Mouse (Mus musculus): ENCODE results near the gene Hist1h3h. TPM values are rescaled to one million over a fixed set of nuclear protein-coding genes. Genes with fewer than 3 reads are reported as not detected.
"Not testable (repeated sequence)": the region's sequence is repeated elsewhere in the genome, so short reads cannot be mapped to it uniquely, and the experiment has no call there.

The Hist1h3h gene
- polyA plus RNA-seq, 1 experiment from 2014 or later: 7.1 TPM

DNA sequence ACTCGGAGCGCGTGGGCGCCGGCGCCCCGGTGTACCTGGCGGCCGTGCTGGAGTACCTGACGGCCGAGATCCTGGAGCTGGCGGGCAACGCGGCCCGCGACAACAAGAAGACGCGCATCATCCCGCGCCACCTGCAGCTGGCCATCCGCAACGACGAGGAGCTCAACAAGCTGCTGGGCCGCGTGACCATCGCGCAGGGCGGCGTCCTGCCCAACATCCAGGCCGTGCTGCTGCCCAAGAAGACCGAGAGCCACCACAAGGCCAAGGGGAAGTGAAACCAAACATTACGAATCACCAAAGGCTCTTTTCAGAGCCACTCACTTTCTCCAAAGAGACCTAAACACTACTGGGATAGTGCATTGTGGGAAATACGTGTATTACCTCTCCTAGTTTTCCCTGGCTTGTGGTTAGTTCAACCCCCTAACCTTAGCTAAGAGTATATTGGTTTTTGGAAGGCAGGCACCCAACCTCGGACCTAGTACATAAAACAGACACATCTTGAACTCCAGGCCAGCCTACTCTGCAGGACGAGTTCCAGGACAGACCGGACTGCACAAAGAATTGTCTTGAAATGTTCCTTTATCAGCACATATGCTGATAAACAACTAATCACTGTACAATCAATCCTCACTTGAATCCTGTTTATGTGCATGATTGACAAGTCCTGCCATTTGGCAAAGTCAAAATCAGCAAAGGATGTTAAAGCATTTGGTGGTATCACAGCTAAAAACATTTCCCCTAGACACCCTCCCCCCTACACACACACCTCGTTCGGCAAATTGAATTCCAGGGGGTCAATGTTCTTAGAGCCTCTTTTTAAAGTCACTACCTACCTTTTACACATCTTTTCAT lies 693 bp upstream of the Hist1h3h start:
- 0% methylated on average over 12 of the region's 38 CpGs for WGBS
- Histone ChIP-seq H3K9ac (peak overlapping the region; percentile 39; the same call in 1 of the 2 replicates), H3K4me1 (peaks cover 32% of the 10 kb centered on the region), H3K4me3 (replicated peaks) (peak overlapping the region; percentile 44), H3K4me2 (replicated peaks) (peak overlapping the region; percentile 69), H3K27ac (replicated peaks) (peak overlapping the region; percentile 92)
- H3K27me3 ChIP-seq; H3K9me3 ChIP-seq (replicated peaks); H3K36me3 ChIP-seq: not testable (repeated sequence)
- peak; percentile 5; the same call in 1 of the 2 replicates for ATAC-seq (ENCODE audit: insufficient number of reproducible peaks, low FRiP score, low TSS enrichment, low read depth)

DNA sequence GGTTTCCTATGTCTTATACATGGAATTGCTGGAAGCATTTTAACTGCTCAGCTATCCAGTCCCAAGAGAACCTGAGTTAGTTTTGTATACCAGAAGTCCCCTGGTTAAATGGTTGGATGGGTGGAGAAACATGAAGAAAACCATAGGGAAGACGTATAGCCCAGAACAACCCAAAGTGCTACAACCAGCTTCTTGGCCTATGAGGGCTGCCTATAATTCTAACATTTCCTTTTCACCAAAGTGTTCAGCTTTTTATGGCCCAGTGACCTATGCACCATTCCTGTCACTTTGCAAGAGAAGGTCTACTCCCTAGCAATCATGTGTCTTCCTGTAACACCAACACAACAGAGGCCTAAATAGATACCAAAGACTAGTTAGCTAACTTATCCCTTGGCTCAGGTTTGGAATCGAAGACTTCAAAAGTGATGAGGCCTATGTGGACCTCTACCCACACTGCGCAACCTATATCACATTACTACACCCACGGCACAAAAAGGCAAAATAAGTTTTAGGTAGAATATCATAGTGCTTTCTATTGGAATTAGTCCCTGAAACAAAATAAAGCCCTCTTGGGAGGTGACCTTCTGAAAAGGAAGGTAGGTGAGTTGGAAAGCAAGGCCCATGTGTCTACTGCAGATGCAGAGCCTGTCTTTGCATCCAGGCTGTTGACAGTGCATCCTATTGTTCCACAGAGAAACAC lies 1.1 kb downstream of the Hist1h3h start:
- Histone ChIP-seq H3K4me2 (replicated peaks) (peak overlapping the region; percentile 55), H3K27ac (replicated peaks) (peak overlapping the region; percentile 81), H3K9me3 (replicated peaks) (no peaks in the 10 kb centered on the region), H3K4me3 (replicated peaks) (peak overlapping the region; percentile 44), H3K9ac (peak overlapping the region; percentile 31), H3K27me3 (no peaks in the 10 kb centered on the region), H3K36me3 (no peaks in the 10 kb centered on the region), H3K4me1 (peaks cover 36% of the 10 kb centered on the region)
- no peak for ATAC-seq (ENCODE audit: insufficient number of reproducible peaks, low FRiP score, low TSS enrichment, low read depth)
- WGBS: 43% methylated on average over 4 of the region's 4 CpGs

DNA sequence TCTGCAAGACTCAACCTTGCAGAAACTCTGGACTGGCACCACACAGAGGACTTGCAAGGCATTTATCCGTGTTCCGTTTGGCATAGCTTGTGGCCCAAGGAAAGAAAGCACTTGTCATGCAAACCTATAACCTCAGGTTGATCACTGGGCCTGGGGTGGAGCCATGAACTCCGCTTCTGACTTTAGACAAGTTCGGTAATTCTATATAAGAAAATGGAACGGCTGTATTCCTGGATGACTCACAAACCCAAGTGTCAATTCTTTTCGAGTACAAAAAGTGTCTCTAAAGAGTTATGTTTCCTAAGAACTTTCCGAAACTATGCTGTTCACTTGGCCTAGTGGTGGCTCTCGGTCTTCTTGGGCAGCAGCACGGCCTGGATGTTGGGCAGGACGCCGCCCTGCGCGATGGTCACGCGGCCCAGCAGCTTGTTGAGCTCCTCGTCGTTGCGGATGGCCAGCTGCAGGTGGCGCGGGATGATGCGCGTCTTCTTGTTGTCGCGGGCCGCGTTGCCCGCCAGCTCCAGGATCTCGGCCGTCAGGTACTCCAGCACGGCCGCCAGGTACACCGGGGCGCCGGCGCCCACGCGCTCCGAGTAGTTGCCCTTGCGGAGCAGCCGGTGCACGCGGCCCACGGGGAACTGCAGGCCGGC lies 3.8 kb downstream of the Hist1h3h start:
- H3K4me2 ChIP-seq (replicated peaks): peak overlapping the region; percentile 64
- not testable (repeated sequence) for ATAC-seq (ENCODE audit: insufficient number of reproducible peaks, low FRiP score, low TSS enrichment, low read depth); H3K27me3 ChIP-seq; H3K36me3 ChIP-seq; H3K9me3 ChIP-seq (replicated peaks)
- H3K4me1 ChIP-seq: peaks cover 27% of the 10 kb centered on the region
- WGBS: 2% methylated on average over 21 of the region's 44 CpGs
- H3K9ac ChIP-seq: peak overlapping the region; percentile 23; the same call in 1 of the 2 replicates
- H3K4me3 ChIP-seq (replicated peaks): peak overlapping the region; percentile 43
- peak overlapping the region; percentile 88 for H3K27ac ChIP-seq (replicated peaks)

DNA sequence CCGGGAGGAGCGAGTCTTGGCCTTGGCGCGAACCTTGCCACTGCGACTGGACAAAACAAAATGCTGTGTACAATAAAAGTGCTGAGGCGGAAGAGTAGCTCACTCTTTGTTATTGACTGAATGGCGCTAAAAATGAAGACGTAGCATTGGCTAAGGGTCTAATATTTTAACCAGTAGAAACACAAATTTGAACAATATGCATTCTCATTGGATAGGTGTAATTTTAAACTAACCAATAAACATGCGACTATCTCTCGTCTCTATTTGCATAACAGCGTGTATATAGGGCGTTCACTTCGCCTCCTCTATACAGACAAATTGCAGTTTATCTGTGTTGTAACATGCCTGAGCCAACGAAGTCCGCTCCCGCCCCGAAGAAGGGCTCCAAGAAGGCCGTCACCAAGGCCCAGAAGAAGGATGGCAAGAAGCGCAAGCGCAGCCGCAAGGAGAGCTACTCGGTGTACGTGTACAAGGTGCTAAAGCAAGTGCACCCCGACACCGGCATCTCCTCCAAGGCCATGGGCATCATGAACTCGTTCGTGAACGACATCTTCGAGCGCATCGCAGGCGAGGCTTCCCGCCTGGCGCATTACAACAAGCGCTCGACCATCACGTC lies 4.4 kb downstream of the Hist1h3h start, which contains the start of gene Hist1h2bm:
Gene Hist1h2bm, plus strand, starts transcription at position 288 of the 616 bp plus-strand sequence.
- Histone ChIP-seq H3K9ac (peak within 1 kb of the TSS; percentile 37), H3K27ac (replicated peaks) (peak within 1 kb of the TSS; percentile 88), H3K4me2 (replicated peaks) (peak within 1 kb of the TSS; percentile 64), H3K4me3 (replicated peaks) (peak within 1 kb of the TSS; percentile 43), H3K4me1 (peaks cover 24% of the 10 kb centered on the region)
- H3K9me3 ChIP-seq (replicated peaks); H3K36me3 ChIP-seq; H3K27me3 ChIP-seq: not testable (repeated sequence)
- WGBS: under 1% methylated on average over 37 of the region's 37 CpGs
- peak; percentile 96 for ATAC-seq (ENCODE audit: insufficient number of reproducible peaks, low FRiP score, low TSS enrichment, low read depth)

DNA sequence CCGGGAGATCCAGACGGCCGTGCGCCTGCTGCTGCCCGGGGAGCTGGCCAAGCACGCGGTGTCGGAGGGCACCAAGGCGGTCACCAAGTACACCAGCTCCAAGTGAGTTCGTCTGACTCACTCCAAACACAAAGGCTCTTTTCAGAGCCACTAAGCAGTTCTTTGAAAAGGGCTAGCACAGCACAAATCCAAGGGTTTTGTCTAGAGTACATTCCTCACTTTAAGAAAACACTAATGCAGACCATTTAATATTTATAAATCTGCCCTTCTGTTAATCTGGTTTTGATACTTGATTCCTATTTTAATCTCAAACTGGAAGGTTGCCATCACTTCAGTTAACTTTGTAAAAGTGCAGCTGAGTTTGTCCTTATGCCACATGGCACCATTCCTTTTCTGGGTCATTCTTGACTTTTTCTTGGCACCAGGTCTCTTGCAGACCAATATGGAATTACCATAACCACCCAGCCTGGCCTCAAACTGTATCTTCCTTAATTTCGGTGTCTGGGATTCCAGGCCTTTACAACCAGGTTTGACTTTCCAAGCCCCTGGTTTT lies 5.0 kb downstream of the Hist1h3h start:
- H3K27ac ChIP-seq (replicated peaks): peak overlapping the region; percentile 88
- H3K9me3 ChIP-seq (replicated peaks): no peaks in the 10 kb centered on the region
- peaks cover 21% of the 10 kb centered on the region for H3K4me1 ChIP-seq
- H3K36me3 ChIP-seq: no peaks in the 10 kb centered on the region
- WGBS: 2% methylated on average over 11 of the region's 11 CpGs
- peak overlapping the region; percentile 43 for H3K4me3 ChIP-seq (replicated peaks)
- H3K9ac ChIP-seq: peak overlapping the region; percentile 37; the same call in 1 of the 2 replicates
- 0 out of 2 replicates have a peak, but pooled peaks have one; percentile 1 for ATAC-seq (ENCODE audit: insufficient number of reproducible peaks, low FRiP score, low TSS enrichment, low read depth)
- no peaks in the 10 kb centered on the region for H3K27me3 ChIP-seq
- peak overlapping the region; percentile 64 for H3K4me2 ChIP-seq (replicated peaks)

DNA sequence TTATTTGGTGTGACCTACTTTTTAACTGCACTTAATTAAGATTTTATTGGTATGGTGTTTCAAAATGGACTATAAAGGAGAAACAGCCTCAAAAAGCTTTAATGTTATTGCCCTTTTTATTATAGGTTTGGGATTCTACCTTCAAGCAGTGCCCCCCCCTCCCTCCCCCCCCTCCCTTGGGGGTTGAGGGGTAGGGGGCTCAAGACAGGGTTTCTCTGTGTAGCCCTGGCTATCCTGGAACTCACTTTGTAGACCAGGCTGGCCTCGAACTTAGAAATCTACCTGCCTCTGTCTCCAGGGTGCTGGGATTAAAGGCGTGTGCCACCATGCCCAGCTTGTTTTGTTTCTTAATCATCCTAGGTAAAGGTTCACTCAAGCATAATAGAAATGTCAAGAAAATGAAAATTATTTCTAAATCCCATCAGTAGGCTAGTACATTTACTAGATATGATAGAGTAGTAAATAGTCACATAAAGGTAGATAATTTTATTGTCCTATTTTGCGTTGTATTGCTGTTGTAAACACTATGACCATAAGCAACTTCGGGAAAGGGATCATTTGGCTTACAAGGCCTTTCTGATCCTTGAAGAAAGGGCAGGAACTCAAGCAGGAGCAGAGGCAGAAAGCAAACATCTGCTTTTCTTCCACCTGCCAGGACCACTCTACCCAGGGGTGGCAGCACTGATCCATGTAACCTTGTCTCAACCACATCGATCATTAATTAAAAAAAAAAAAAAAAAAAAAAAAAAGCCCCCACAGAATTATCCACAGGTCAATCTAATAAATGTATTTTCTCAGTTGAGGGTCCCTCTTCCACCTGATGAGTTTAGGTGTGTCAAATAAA lies 5.8 kb downstream of the Hist1h3h start:
- 33% methylated on average over 5 of the region's 5 CpGs for WGBS
- Histone ChIP-seq H3K27me3 (no peaks in the 10 kb centered on the region), H3K9ac (no peak overlapping the region), H3K9me3 (replicated peaks) (no peaks in the 10 kb centered on the region), H3K36me3 (no peaks in the 10 kb centered on the region), H3K4me2 (replicated peaks) (peak overlapping the region; percentile 64), H3K4me1 (peaks cover 17% of the 10 kb centered on the region), H3K27ac (replicated peaks) (peak overlapping the region; percentile 88; the same call in 1 of the 2 replicates), H3K4me3 (replicated peaks) (no peak overlapping the region)
- ATAC-seq (ENCODE audit: insufficient number of reproducible peaks, low FRiP score, low TSS enrichment, low read depth): no peak

DNA sequence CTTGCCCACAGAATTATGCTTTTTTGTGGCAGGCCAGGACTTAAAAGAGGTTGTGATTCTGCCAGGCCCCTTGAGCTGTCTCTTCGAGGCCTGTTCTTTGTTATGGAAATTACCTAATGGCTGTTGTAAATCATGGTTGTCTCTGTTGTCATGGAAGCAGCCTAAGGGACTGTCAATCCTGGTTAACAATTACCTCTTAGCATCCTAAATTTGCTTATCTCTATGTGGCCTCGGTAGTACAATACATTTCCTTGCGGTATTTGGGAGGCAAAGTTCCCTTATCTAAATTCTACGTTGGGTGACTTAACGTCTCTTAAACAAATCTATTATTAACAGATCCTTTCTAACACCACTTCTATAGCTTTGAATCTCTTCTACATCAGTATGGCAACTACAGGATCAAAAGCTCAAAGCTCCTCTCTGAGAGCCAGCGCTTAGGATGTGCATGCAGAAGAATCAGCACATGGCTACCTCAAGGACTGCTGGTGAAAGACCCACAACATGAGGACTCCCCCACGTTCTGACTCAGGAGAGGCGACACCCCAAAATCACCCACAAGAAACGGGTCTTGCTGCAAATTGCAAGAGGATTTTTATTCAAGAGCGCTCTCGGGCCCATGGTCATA lies 10.6 kb downstream of the Hist1h3h start:
- H3K4me3 ChIP-seq (replicated peaks): no peak overlapping the region
- 39% methylated on average over 11 of the region's 11 CpGs for WGBS
- no peaks in the 10 kb centered on the region for H3K4me1 ChIP-seq
- ATAC-seq (ENCODE audit: insufficient number of reproducible peaks, low FRiP score, low TSS enrichment, low read depth): no peak
- H3K4me2 ChIP-seq (replicated peaks): no peak overlapping the region
- no peaks in the 10 kb centered on the region for H3K36me3 ChIP-seq
- H3K9me3 ChIP-seq (replicated peaks): no peaks in the 10 kb centered on the region
- no peak overlapping the region for H3K9ac ChIP-seq
- H3K27ac ChIP-seq (replicated peaks): no peak overlapping the region
- H3K27me3 ChIP-seq: no peaks in the 10 kb centered on the region

DNA sequence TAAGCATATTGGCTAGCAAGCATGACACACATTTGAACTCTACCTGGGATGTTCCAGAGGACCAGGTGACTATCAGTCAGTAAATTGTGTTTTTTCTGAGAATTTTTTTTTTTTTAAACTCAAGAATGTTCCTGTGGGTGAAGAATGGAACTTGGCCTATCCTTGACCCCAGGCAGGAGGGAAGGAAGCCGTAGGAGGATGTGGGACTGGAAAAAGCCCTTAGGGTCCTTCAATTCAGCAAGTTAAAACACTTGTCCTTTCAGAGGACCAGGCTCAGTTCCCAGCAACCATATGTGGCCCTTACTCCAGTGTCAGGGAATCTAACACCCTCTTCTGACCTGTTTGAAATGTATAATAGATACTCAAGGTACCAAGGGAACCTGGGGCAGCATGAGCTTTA lies 12.1 kb downstream of the Hist1h3h start:
- no peak for ATAC-seq (ENCODE audit: insufficient number of reproducible peaks, low FRiP score, low TSS enrichment, low read depth)
- H3K27ac ChIP-seq (replicated peaks): no peak overlapping the region
- H3K4me1 ChIP-seq: peaks cover 6% of the 10 kb centered on the region
- WGBS: 36% methylated on average over 1 of the region's 1 CpGs
- H3K9ac ChIP-seq: no peak overlapping the region
- H3K4me3 ChIP-seq (replicated peaks): no peak overlapping the region
- no peak overlapping the region for H3K4me2 ChIP-seq (replicated peaks)
- H3K36me3 ChIP-seq: no peaks in the 10 kb centered on the region
- no peaks in the 10 kb centered on the region for H3K27me3 ChIP-seq
- H3K9me3 ChIP-seq (replicated peaks): no peaks in the 10 kb centered on the region

DNA sequence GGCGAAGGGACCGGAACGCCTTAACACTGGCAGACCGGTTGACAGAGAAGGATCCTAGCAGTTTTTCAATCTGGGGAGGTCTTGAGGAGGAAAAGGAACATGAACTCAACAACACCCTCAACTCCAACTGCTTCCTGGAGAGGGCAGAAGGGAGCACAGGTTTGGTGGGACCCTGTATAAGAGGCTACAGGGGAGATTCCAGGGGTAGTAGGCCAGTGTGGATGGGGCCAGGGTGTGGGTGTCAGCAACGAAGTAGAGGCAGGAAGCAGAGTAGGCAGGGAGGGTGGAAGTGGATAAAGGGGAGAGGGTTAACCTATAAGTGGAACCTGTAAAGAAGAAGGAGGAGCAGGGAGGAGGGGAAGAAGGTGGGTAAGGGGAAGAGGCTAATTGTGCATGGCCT lies 16.0 kb downstream of the Hist1h3h start:
- no peak for ATAC-seq (ENCODE audit: insufficient number of reproducible peaks, low FRiP score, low TSS enrichment, low read depth)
- WGBS: 69% methylated on average over 5 of the region's 5 CpGs
- no peak overlapping the region for H3K4me2 ChIP-seq (replicated peaks)

More for the DNA sequence above, 16.0 kb downstream of the Hist1h3h start:
- Histone ChIP-seq H3K36me3 (no peaks in the 10 kb centered on the region), H3K9me3 (replicated peaks) (no peaks in the 10 kb centered on the region), H3K4me1 (peaks cover 9% of the 10 kb centered on the region), H3K27me3 (no peaks in the 10 kb centered on the region), H3K27ac (replicated peaks) (no peak overlapping the region), H3K4me3 (replicated peaks) (no peak overlapping the region), H3K9ac (no peak overlapping the region)
